Mouse (Mus musculus): ENCODE measurements at regions not wholly inside any gene's neighbourhood (a gene's known extent, or its start where the extent isn't known, plus 50 kb on each side); places are given as distances from the start of the nearest gene placed in this dataset.
"Not testable (repeated sequence)": the region's sequence is repeated elsewhere in the genome, so short reads cannot be mapped to it uniquely, and the experiment has no call there.

DNA sequence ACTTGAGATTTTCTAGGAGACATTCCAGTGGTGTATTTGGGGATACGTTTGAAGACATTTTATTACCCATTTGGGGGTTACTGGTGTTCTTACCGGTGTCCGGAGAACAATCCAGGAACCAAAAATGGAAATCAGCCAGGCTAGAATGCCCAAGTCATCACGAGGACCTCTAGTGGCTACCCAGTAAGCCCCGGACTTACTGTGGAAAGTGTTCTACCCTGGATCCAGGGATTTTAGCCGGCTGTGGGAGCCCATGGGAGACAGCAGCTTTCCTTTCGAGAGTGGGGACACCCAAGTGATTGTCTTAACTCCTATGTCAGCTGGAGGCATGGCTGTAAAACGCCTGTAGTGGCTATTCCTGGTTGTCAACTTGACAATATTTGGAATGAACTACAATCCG lies 77.0 kb upstream of the Lemd2 start:
- no peak for DNase-seq (ENCODE audit: low spot score)

DNA sequence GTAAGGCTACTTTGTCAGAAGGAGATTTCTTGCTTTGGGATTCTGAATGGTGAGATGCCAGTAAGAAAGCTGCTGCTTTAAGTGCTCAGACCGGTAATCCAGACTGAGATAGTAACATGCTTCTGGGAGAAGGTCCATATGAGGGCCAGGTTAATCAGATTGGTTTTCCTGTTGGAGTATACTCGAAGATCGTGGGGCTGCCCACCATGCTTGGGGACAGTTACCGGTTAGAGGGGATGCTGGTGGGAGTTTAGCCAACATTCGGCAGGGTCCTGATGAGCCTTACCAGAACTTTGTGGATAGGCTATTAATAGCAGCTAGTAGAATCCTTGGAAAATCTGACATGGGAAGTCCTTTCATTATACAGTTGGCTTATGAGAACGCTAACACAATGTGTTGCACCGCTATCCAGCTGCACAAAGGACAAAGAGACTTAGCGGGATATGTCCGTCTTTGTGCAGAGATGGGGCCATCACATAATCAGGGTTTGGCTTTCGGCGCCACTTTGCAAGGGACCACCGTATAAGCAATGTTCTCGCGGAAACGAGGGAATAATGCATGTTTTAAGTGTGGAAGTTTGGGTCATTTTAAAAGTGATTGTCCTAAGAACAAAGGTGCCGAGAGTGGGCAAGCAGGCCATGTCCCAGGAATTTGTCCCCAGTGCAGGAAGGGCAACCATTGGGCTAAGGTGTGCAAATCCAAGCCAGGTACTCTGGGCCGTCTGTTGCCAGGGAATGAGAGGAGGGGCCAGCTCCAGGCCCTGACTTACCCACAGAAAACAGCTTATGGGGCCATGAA lies 75.4 kb upstream of the Lemd2 start:
- DNase-seq (ENCODE audit: low spot score), result not testable (repeated sequence)

GRCm38 (mm10) chr17:27277786-27278185 lies 73.5 kb upstream of the Lemd2 start:
- not testable (repeated sequence) for DNase-seq (ENCODE audit: low spot score)

- not testable (repeated sequence) for DNase-seq (ENCODE audit: low spot score)
Measured at GRCm38 (mm10) chr17:27271756-27272155, 67.5 kb upstream of the Lemd2 start.

GRCm38 (mm10) chr17:27270776-27271175 lies 66.5 kb upstream of the Lemd2 start:
- not testable (repeated sequence) for DNase-seq (ENCODE audit: low spot score)

DNA sequence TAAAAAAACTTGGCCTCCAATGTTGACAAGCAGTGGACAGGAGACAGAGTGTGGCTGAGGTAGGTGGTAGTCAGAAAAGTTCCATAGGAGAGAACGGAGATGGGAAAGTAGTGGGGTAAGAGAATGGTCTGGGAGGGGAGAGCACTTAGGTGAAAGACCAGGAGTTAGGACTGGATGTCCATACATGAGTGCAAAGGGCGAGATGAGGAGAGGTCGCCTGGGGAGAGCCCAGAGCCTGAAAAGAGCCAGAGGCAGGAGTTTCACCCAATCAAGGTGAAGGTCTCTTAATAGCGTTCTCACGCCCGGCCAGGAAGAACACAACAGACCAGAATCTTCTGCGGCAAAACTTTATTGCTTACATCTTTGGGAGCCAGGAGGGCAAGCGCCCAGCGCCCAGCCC lies 60.3 kb upstream of the Lemd2 start:
- DNase-seq (ENCODE audit: low spot score), result not testable (repeated sequence)

- no peak for DNase-seq (ENCODE audit: low spot score)
Measured at GRCm38 (mm10) chr17:27262607-27263006, 58.3 kb upstream of the Lemd2 start.

DNA sequence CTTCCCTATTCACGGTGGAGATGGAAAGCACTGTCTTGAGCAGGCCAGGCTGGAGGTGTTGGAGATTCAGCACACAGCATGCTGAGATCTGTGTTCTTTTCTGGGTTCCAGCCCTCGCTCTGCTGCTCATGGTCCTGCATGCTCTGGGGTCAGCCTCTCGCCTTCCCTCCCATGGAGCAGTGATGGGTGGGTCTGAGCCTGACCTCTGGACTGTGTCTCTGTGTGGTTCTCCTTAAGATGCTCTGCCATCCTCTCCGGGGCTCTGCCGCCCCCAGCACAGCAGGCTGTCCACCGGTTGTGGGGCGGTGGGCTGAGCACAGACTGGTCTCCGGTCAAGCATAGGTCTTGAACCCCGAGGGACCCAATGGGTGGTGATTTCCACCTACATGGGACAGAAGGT lies 57.7 kb upstream of the Lemd2 start:
- DNase-seq (ENCODE audit: low spot score), result no peak

DNA sequence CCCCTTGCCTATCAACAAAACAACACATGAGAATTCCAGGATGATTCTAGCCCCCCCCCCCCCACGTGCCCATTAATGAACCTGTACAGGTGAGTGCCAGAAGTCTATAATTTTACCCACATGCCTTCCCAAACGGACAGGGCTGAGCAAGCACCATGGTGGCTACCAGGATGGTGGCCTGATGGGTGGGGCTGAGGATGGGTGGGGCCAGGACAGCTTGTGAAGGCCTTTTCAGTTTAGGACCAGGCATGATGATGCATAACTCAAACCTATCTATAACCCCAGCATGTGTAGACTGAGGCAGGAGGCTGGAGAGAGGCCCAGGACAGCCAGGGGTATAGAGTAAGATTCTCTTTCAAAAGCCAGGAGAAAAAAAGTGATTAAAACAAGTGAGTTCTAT lies 57.0 kb upstream of the Lemd2 start:
- DNase-seq (ENCODE audit: low spot score), result no peak

DNA sequence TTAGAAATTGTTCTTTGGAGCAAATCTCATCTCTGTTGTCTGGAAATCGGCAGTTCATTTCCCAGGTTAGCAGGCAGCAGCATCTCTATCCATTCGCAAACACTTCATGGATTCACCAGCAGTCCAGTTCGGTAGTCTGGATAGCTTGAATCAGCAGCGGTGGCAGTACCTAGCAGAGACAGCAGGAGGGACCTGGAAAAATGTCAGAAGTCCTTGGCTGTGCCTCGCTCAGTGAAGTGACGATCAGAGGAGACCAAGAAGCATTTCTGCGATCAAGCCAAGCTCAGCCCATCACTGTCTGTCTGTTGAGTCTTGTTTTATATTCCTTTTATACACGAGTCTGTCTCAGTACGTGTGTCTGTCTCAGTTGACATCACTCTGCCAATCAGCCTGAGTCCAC lies 55.8 kb upstream of the Lemd2 start:
- no peak for DNase-seq (ENCODE audit: low spot score)

DNA sequence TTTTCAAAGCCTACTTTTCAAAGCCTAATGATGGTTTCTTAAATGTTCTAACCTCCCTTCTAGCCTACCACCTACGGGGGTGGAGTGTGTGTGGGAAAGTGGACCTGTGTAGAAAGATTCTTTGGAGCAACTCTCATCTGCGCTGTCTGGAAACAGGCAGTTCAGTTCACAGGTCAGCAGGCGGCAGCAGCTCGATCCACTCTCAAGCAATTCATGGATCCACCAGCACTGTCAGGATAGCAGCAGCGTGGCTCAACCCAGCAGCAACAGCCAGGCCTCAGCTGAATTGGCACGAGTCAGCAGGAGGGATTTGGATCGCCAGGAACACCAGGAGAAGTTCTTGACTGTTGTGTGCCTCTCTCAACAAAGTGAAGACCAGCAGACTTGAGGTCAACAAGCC lies 53.1 kb upstream of the Lemd2 start:
- no peak for DNase-seq (ENCODE audit: low spot score)

DNA sequence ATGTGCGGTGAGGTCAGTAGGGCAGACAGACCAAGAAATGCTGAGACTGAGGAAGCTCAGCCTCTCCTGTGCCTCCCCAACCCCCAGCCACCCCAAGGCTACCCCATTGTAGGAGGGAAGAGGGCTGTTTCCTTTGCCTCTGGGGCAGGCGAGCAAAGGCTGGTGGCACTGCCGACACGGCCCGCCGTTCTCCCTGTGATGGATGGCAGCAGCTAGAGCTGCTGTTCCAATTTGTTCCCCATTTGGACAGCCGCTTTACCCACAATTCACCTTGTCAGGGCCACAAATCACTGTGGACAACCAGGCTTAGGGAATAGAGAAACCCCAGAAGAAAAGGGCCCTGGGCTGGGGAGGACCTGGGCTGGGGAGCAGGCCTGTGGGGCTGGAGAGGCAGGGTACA lies 51.5 kb upstream of the Lemd2 start:
- no peak for DNase-seq (ENCODE audit: low spot score)

Data from lung, postnatal 25 days (tissue).